Mouse (Mus musculus) CH12.LX (cell line): Measurements from ENCODE around the gene Naa35. TPM values are rescaled to one million over a fixed set of nuclear protein-coding genes. Genes with fewer than 3 reads are reported as not detected.

Source experiments
- DNase-seq: peaks from one replicate; pipeline ENCODE4 v3.0.0-alpha.2; 2013; ENCODE audit errors: extremely low read depth
- H3K27ac ChIP-seq: 2 replicates; pipeline ENCODE4 v1.5.1; 2012; ENCODE audit warnings: low read depth, mild to moderate bottlenecking, control low read depth, moderate library complexity; ENCODE audit not compliant: insufficient read depth
- H3K27me3 ChIP-seq: replicated peaks from 2 replicates; pipeline ENCODE3; 2012; ENCODE audit warnings: inconsistent platforms
- H3K36me3 ChIP-seq, 2 experiments: replicated peaks in 1 of 2; 2 replicates each; pipeline versions ENCODE3 to v1.6.1; 2012; ENCODE audit warnings: inconsistent platforms in 1 of 2, low read length in 1 of 2, mild to moderate bottlenecking in 1 of 2, mixed read lengths in 1 of 2, moderate library complexity in 1 of 2; ENCODE audit not compliant: control insufficient read depth in 1 of 2, insufficient read depth in 1 of 2
- H3K4me1 ChIP-seq, 2 experiments: 2 replicates each; pipeline ENCODE4 v1.6.1; 2012; ENCODE audit warnings: inconsistent platforms in 1 of 2, moderate library complexity in 1 of 2; ENCODE audit not compliant: insufficient read depth in 2 of 2, control insufficient read depth in 1 of 2
- H3K4me2 ChIP-seq: 2 replicates; pipeline ENCODE4 v1.6.1; 2012; ENCODE audit warnings: low read depth, mild to moderate bottlenecking, control low read depth; ENCODE audit not compliant: poor library complexity, insufficient read depth, severe bottlenecking
- H3K4me3 ChIP-seq, 3 experiments: fragments of 150-350 bp in 1 of 3; sonication (generic) in 1 of 3; replicated peaks in 1 of 3; 2 replicates each; pipeline versions ENCODE3 to v1.5.1; 2011 to 2012; ENCODE audit warnings: low read depth in 2 of 3, low read length in 2 of 3, mild to moderate bottlenecking in 2 of 3, moderate library complexity in 2 of 3, control low read depth in 1 of 3, improper control_type of control experiment in 1 of 3, inconsistent platforms in 1 of 3, mixed read lengths in 1 of 3; ENCODE audit not compliant: poor library complexity in 1 of 3
- H3K79me2 ChIP-seq: replicated peaks from 2 replicates; pipeline ENCODE4 v1.6.1; 2012; ENCODE audit warnings: mild to moderate bottlenecking, moderate library complexity; ENCODE audit not compliant: control insufficient read depth, poor library complexity, insufficient read depth, severe bottlenecking; ENCODE audit errors: extremely low read depth
- H3K9ac ChIP-seq: 2 replicates; pipeline ENCODE4 v1.6.1; 2012; ENCODE audit warnings: low read depth, mild to moderate bottlenecking, control low read depth, moderate library complexity; ENCODE audit not compliant: insufficient read depth
- H3K9me3 ChIP-seq: replicated peaks from 2 replicates; pipeline ENCODE3; 2012; ENCODE audit warnings: low read length, inconsistent platforms, mixed read lengths
- BHLHE40 ChIP-seq: IDR thresholded peaks from 2 replicates; pipeline ENCODE4 v1.6.1; 2011; ENCODE audit warnings: mild to moderate bottlenecking, low read depth, low read length, improper control_type of control experiment
- CHD1 ChIP-seq: IDR thresholded peaks from 2 replicates; pipeline ENCODE4 v1.6.1; 2012; ENCODE audit warnings: low read depth, low read length, improper control_type of control experiment, inconsistent platforms
- CHD2 ChIP-seq: IDR thresholded peaks from 2 replicates; pipeline ENCODE4 v1.6.1; 2011; ENCODE audit warnings: low read length, improper control_type of control experiment
- EP300 ChIP-seq: IDR thresholded peaks from 2 replicates; pipeline ENCODE4 v1.6.1; 2011; ENCODE audit warnings: low read length, improper control_type of control experiment
- HCFC1 ChIP-seq: IDR thresholded peaks from 2 replicates; pipeline ENCODE4 v1.6.1; 2012; ENCODE audit warnings: low read depth, mild to moderate bottlenecking, inconsistent platforms, low read length, improper control_type of control experiment
- IRF4 ChIP-seq: IDR thresholded peaks from 2 replicates; pipeline ENCODE4 v1.6.1; 2014; ENCODE audit warnings: low read depth, mild to moderate bottlenecking, inconsistent platforms, low read length, improper control_type of control experiment
- KAT2A ChIP-seq: IDR thresholded peaks from 2 replicates; pipeline ENCODE4 v1.6.1; 2012; ENCODE audit warnings: low read length, improper control_type of control experiment, inconsistent platforms; ENCODE audit not compliant: insufficient replicate concordance
- MAZ ChIP-seq: IDR thresholded peaks from 2 replicates; pipeline ENCODE4 v1.6.1; 2012; ENCODE audit warnings: low read depth, mild to moderate bottlenecking, inconsistent platforms, low read length, improper control_type of control experiment, moderate library complexity
- MXI1 ChIP-seq: IDR thresholded peaks from 2 replicates; pipeline ENCODE4 v1.6.1; 2011; ENCODE audit warnings: mild to moderate bottlenecking, low read depth, low read length, improper control_type of control experiment
- MYC ChIP-seq: IDR thresholded peaks from 2 replicates; pipeline ENCODE4 v1.6.1; 2011; ENCODE audit warnings: low read depth, mild to moderate bottlenecking, improper control_type of control experiment, low read length
- NRF1 ChIP-seq: IDR thresholded peaks from 2 replicates; pipeline ENCODE4 v1.6.1; 2014; ENCODE audit warnings: low read depth, mild to moderate bottlenecking, inconsistent platforms, low read length, improper control_type of control experiment, moderate library complexity
- POLR2A ChIP-seq: IDR thresholded peaks from 2 replicates; pipeline ENCODE4 v1.6.1; 2011; ENCODE audit warnings: low read depth, mild to moderate bottlenecking, improper control_type of control experiment, low read length
- RAD21 ChIP-seq: IDR thresholded peaks from 2 replicates; pipeline ENCODE4 v1.6.1; 2011; ENCODE audit warnings: low read depth, mild to moderate bottlenecking, low read length, improper control_type of control experiment, moderate library complexity
- RCOR1 ChIP-seq: conservative IDR thresholded peaks from 2 replicates; pipeline ENCODE4 v1.6.1; 2012; ENCODE audit warnings: low read depth, mild to moderate bottlenecking, inconsistent platforms, low read length, improper control_type of control experiment
- TCF12 ChIP-seq: IDR thresholded peaks from 2 replicates; pipeline ENCODE4 v1.6.1; 2014; ENCODE audit warnings: low read depth, mild to moderate bottlenecking, inconsistent platforms, low read length, improper control_type of control experiment
- ZC3H11A ChIP-seq: IDR thresholded peaks from 2 replicates; pipeline ENCODE4 v1.6.1; 2012; ENCODE audit warnings: low read depth, mild to moderate bottlenecking, inconsistent platforms, low read length, improper control_type of control experiment
- ZKSCAN1 ChIP-seq: IDR thresholded peaks from 2 replicates; pipeline ENCODE4 v1.6.1; 2012; ENCODE audit warnings: low read depth, inconsistent platforms, low read length, improper control_type of control experiment, borderline replicate concordance
- dilution Hi-C: fragments of 300-500 bp; cut with MboI; formaldehyde crosslinking; loops from 2 replicates; pipeline ENCODE4 v1.14.3; 2020; ENCODE audit warnings: low sequenced_read_pairs; ENCODE audit not compliant: extremely low pct_unique_long_range_greater_than_20kb, extremely low pct_ligation_motif_present
- in situ Hi-C: fragments of 300-500 bp; cut with MboI; formaldehyde crosslinking; loops from 3 replicates; pipeline ENCODE4 v1.14.3; 2019; ENCODE audit warnings: low sequenced_read_pairs, low pct_ligation_motif_present, low pct_unique_long_range_greater_than_20kb, mixed read lengths
- polyA plus RNA-seq: library from polyadenylated mRNA; unstranded; fragments of >175 nt; gene quantifications from 2 replicates; pipeline ENCODE4 v1.2.1, GENCODE M21; 2012; ENCODE audit warnings: low read depth; ENCODE audit not compliant: insufficient read length
- total RNA-seq, 2 experiments: library from RNA; depleted of rRNA; stranded (reverse); fragments of 300-350 nt in 1 of 2; fragments of >200 nt in 1 of 2; gene quantifications; 2 replicates each; pipeline ENCODE4 v1.2.3; 2012 to 2014

Naa35 gene
- total and polyA plus RNA-seq, 3 experiments = 46.8 to 60.2 (median 56.4) TPM

DNA sequence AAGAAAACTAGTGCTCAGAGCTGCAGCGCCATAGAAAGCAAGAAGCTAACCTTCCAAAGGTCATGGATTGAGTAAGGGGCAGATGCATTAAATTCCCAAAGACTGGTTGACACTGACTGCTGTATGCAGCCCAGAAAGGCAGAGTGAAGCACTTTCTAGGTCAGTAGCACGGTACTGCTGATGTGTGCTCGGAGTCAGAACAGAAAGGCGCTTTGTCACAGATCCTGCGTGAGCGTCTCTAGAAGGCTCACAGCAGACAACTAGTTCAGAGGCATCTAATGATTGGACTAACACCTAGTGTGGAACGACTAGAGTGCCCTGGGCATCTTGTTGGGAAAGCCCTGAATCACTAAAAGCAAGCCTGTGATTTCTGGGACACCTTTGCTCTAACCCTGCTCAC lies 52.7 kb downstream of the Naa35 start:
- DNase-seq = no peak
- TF ChIP-seq MAZ (no peak), IRF4 (no peak), KAT2A (no peak), HCFC1 (no peak), POLR2A (no peak), EP300 (no peak), TCF12 (no peak), CHD1 (no peak), RCOR1 (no peak), MXI1 (no peak), ZC3H11A (no peak), RAD21 (no peak), MYC (no peak)
- TF ChIP-seq, all 38 proteins: peak for 0
- no peak overlapping the region for H3K27ac ChIP-seq
- H3K4me2 ChIP-seq = no peak overlapping the region
- no peak overlapping the region for H3K9ac ChIP-seq
- dilution Hi-C loops = no loop called here
- H3K27me3 ChIP-seq = no peaks in the 10 kb centered on the region
- H3K36me3 ChIP-seq = peaks cover 55 to 91% of the 10 kb centered on the region in 2 experiments
- in situ Hi-C loops = no loop called here
- H3K9me3 ChIP-seq = no peaks in the 10 kb centered on the region
- no peaks in the 10 kb centered on the region for H3K79me2 ChIP-seq
- peaks cover 0 to 7% of the 10 kb centered on the region in 2 experiments; a peak in 1 of 4 replicates for H3K4me1 ChIP-seq
- H3K4me3 ChIP-seq = no peak overlapping the region

DNA sequence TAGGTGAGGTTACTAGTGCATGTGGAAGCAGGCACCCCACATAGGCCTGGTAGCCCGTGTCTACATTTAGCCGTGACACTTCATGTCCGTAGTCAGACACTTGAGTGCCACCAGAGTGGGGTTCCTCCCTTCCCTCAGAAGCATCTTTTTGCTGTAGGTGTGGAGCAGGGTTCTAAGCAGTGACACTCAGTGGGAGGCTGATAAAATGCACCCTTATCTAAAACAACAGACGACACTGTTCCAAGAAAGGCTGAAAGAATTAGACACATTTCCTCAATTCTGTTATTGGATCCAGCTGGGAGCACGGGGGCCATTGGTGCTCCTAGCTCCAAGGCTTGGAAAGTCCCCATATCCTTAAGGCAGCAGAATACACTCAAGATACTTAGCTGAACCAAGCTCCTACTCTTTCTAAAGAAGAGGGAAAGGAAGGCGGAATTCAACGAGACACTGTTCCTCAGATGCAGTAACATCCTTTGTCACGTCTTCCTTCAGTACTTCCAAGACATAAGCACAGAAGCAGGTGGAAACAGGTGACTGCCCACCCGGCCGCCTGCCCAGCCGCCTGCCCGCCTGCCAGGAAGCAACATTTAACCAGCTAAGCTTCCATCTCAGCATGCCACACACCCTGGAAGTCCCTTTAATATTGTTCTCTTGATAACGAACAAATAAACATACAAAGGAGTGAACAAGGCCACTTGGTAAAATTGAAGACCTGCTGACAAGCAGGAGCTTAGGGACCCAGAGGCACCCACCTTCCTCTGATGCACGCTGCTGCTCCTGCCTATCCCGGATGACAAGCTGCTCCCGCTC lies 54.5 kb downstream of the Naa35 start:
- H3K9me3 ChIP-seq = no peaks in the 10 kb centered on the region
- H3K79me2 ChIP-seq = no peaks in the 10 kb centered on the region
- no peak overlapping the region for H3K27ac ChIP-seq
- H3K27me3 ChIP-seq = no peaks in the 10 kb centered on the region
- no peak overlapping the region for H3K4me3 ChIP-seq
- peaks cover 39 to 79% of the 10 kb centered on the region in 2 experiments for H3K36me3 ChIP-seq
- no peak overlapping the region for H3K9ac ChIP-seq
- in situ Hi-C loops (no loop called here), dilution Hi-C loops (no loop called here)
- no peak for DNase-seq
- TF ChIP-seq BHLHE40 = no peak
- no peak for TF ChIP-seq CHD2
- no peak for TF ChIP-seq NRF1
- no peak for TF ChIP-seq ZKSCAN1
- peaks cover 0 to 7% of the 10 kb centered on the region in 2 experiments; a peak in 1 of 4 replicates for H3K4me1 ChIP-seq
- H3K4me2 ChIP-seq = no peak overlapping the region
